In genomic region chr2:27548664-27549369, GRCm38 (mm10) we compare ENCODE assay signal across 33 mouse cellular contexts. TPM values are rescaled to one million over a fixed set of nuclear protein-coding genes. Genes with fewer than 3 reads are reported as not detected.
DNase-seq lines count a peak whose midpoint lies in the region; ATAC-seq and TF ChIP-seq lines count a peak whose summit lies in the region.
"Had no signal": no experiment of that assay in that cellular context is flagged by ENCODE, and none has a peak within 500 bp of the region (broad histone marks: within the 10 kb centered on the region; RNA-seq: fewer than 3 reads in every experiment).

No protein-coding gene starts in this region.

- H3K36me3 ChIP-seq in kidney, adult 2 months (ENCODE audit: control insufficient read depth, insufficient read depth, low read length), result no peaks in the 10 kb centered on the region
- H3K36me3 ChIP-seq in kidney, embryonic 14.5 days (ENCODE audit: control insufficient read depth, insufficient read depth, low read length), result no peaks in the 10 kb centered on the region
- no peaks in the 10 kb centered on the region for H3K36me3 ChIP-seq in midbrain, embryonic 11.5 days (ENCODE audit: control insufficient read depth, insufficient read depth, low read length)
- peaks cover 5% of the 10 kb centered on the region; the same call in 1 of the 2 replicates for H3K36me3 ChIP-seq in midbrain, embryonic 13.5 days
- H3K36me3 ChIP-seq: embryonic facial prominence, embryonic 12.5 days; forebrain, embryonic 15.5 days; heart, embryonic 12.5 days; limb, embryonic 12.5 days; midbrain, embryonic 15.5 days; neural tube, embryonic 15.5 days had no signal

- no peak overlapping the region for H3K4me2 ChIP-seq in kidney, embryonic 14.5 days (replicated peaks; ENCODE audit: low read depth, low read length)
- no peak overlapping the region for H3K4me2 ChIP-seq in midbrain, embryonic 11.5 days
- no peak overlapping the region for H3K4me2 ChIP-seq in midbrain, embryonic 13.5 days (replicated peaks)
- H3K4me2 ChIP-seq: embryonic facial prominence, embryonic 12.5 days; forebrain, embryonic 15.5 days; heart, embryonic 12.5 days; hindbrain, embryonic 14.5 days; limb, embryonic 12.5 days; liver, embryonic 13.5 days; midbrain, embryonic 15.5 days; neural tube, embryonic 15.5 days had no signal

- H3K4me1 ChIP-seq in kidney, adult 2 months (ENCODE audit: control insufficient read depth, insufficient read depth, low read length), result no peaks in the 10 kb centered on the region; the same call in 1 of the 2 replicates
- no peaks in the 10 kb centered on the region for H3K4me1 ChIP-seq in kidney, embryonic 14.5 days (ENCODE audit: control insufficient read depth, insufficient read depth, low read length)
- H3K4me1 ChIP-seq in midbrain, embryonic 11.5 days (ENCODE audit: control insufficient read depth, insufficient read depth, low read length), result no peaks in the 10 kb centered on the region
- H3K4me1 ChIP-seq in midbrain, embryonic 13.5 days (replicated peaks), result no peaks in the 10 kb centered on the region
- H3K4me1 ChIP-seq: forebrain, embryonic 10.5 days; forebrain, embryonic 15.5 days; midbrain, embryonic 15.5 days; neural tube, embryonic 15.5 days had no signal

- no peak overlapping the region for H3K9ac ChIP-seq in kidney, embryonic 14.5 days (ENCODE audit: low read depth, low read length)
- H3K9ac ChIP-seq in midbrain, embryonic 11.5 days (ENCODE audit: low read length), result no peak overlapping the region
- no peak overlapping the region for H3K9ac ChIP-seq in midbrain, embryonic 13.5 days (replicated peaks)
- H3K9ac ChIP-seq: embryonic facial prominence, embryonic 12.5 days; forebrain, embryonic 15.5 days; heart, embryonic 12.5 days; hindbrain, embryonic 14.5 days; limb, embryonic 12.5 days; liver, embryonic 13.5 days; midbrain, embryonic 15.5 days; neural tube, embryonic 15.5 days had no signal

- DNase-seq in kidney, adult 2 months, result peak; percentile 89
- DNase-seq in midbrain, embryonic 11.5 days (ENCODE audit: low spot score, missing footprints), result peak; percentile 69
- peak; percentile 71 to 77 for DNase-seq in kidney, postnatal 36 days
- no peak for DNase-seq in heart, postnatal 36 days
- DNase-seq: adrenal gland, postnatal 14 days; cerebellum, adult 11 months; cerebellum, adult 9-11 months; embryo, embryonic 11 days; gastrocnemius, adult 2 months; gastrocnemius, postnatal 36 days; heart, adult 2 months; liver, embryonic 13.5 days; lung, adult 2 months; lung, postnatal 10 days; retina, postnatal 1 day; right cerebral cortex, postnatal 14 days; thymus, adult 2 months; thymus, postnatal 36 days had no signal

- no peak overlapping the region for H3K4me3 ChIP-seq in kidney, adult 2 months (ENCODE audit: insufficient read depth, low read depth, low read length)
- H3K4me3 ChIP-seq in kidney, embryonic 14.5 days (ENCODE audit: low read length), result no peak overlapping the region
- H3K4me3 ChIP-seq in midbrain, embryonic 11.5 days (ENCODE audit: low read depth, low read length), result no peak overlapping the region
- H3K4me3 ChIP-seq in midbrain, embryonic 13.5 days (replicated peaks), result no peak overlapping the region
- H3K4me3 ChIP-seq: embryonic facial prominence, embryonic 12.5 days; forebrain, embryonic 10.5 days; forebrain, embryonic 15.5 days; gastrocnemius, adult 2 months; heart, adult 2 months; heart, embryonic 12.5 days; layer of hippocampus, adult 2 months; left cerebral cortex, adult 2 months; limb, embryonic 12.5 days; liver, embryonic 13.5 days; midbrain, embryonic 15.5 days; neural tube, embryonic 15.5 days had no signal

- no peak for TF ChIP-seq CTCF in kidney, adult 2 months (conservative IDR thresholded peaks at IDR 0.05; ENCODE audit: insufficient read depth, insufficient read length, low read depth, low read length)

- TF ChIP-seq POLR2A in kidney, adult 2 months (IDR thresholded peaks at IDR 0.05; ENCODE audit: low read depth, low read length), result no peak

- intact Hi-C loops in heart, postnatal 36 days (cut with DNase I), result no loop called here

- H3K9me3 ChIP-seq in kidney, embryonic 14.5 days (ENCODE audit: control insufficient read depth, low read length), result 0 out of 2 replicates have a peak, but pooled peaks cover 4% of the 10 kb centered on the region
- no peaks in the 10 kb centered on the region; the same call in 1 of the 2 replicates for H3K9me3 ChIP-seq in midbrain, embryonic 11.5 days (ENCODE audit: control insufficient read depth, low read length)
- peaks cover 2% of the 10 kb centered on the region; the same call in 1 of the 2 replicates for H3K9me3 ChIP-seq in midbrain, embryonic 13.5 days
- H3K9me3 ChIP-seq: embryonic facial prominence, embryonic 12.5 days; forebrain, embryonic 15.5 days; liver, embryonic 13.5 days; midbrain, embryonic 15.5 days; neural tube, embryonic 15.5 days had no signal

- 50% methylated on average over 1 of the region's 1 CpGs for whole genome bisulfite sequencing in kidney, adult 2 months
- 71% methylated on average over 1 of the region's 1 CpGs for WGBS in kidney, embryonic 14.5 days
- WGBS in midbrain, embryonic 11.5 days, result 89% methylated on average over 1 of the region's 1 CpGs
- WGBS in midbrain, embryonic 13.5 days, result 77% methylated on average over 1 of the region's 1 CpGs

- H3K27ac ChIP-seq in kidney, adult 2 months (ENCODE audit: insufficient read depth, low read depth, low read length), result peak overlapping the region; percentile 52
- no peak overlapping the region for H3K27ac ChIP-seq in kidney, embryonic 14.5 days (ENCODE audit: low read depth, low read length)
- H3K27ac ChIP-seq in midbrain, embryonic 11.5 days (ENCODE audit: low read depth, low read length), result no peak overlapping the region
- no peak overlapping the region for H3K27ac ChIP-seq in midbrain, embryonic 13.5 days
- H3K27ac ChIP-seq: embryonic facial prominence, embryonic 12.5 days; forebrain, embryonic 10.5 days; forebrain, embryonic 15.5 days; gastrocnemius, adult 2 months; heart, adult 2 months; hindbrain, embryonic 14.5 days; layer of hippocampus, adult 2 months; left cerebral cortex, adult 2 months; limb, embryonic 12.5 days; liver, embryonic 13.5 days; macrophage; midbrain, embryonic 15.5 days; neural tube, embryonic 15.5 days had no signal

- H3K27me3 ChIP-seq in kidney, adult 2 months (replicated peaks; ENCODE audit: control insufficient read depth, insufficient read depth, low read length), result no peaks in the 10 kb centered on the region
- H3K27me3 ChIP-seq in kidney, embryonic 14.5 days (ENCODE audit: control insufficient read depth, insufficient read depth, low read length), result no peaks in the 10 kb centered on the region
- no peaks in the 10 kb centered on the region for H3K27me3 ChIP-seq in midbrain, embryonic 11.5 days (ENCODE audit: control insufficient read depth, insufficient read depth, low read length)
- H3K27me3 ChIP-seq in midbrain, embryonic 13.5 days, result no peaks in the 10 kb centered on the region
- H3K27me3 ChIP-seq: embryonic facial prominence, embryonic 12.5 days; forebrain, embryonic 15.5 days; heart, embryonic 12.5 days; limb, embryonic 12.5 days; liver, embryonic 13.5 days; midbrain, embryonic 15.5 days; Patski had no signal

- ATAC-seq in kidney, embryonic 14.5 days (ENCODE audit: low FRiP score, low TSS enrichment), result no peak
- ATAC-seq in midbrain, embryonic 11.5 days (ENCODE audit: low FRiP score), result no peak
- no peak for ATAC-seq in midbrain, embryonic 13.5 days
- no peak for ATAC-seq in granulocyte monocyte progenitor cell, adult 5-6 weeks (replicated peaks; ENCODE audit: poor library complexity, severe bottlenecking)
- ATAC-seq: forebrain, embryonic 15.5 days; midbrain, embryonic 15.5 days; Patski had no signal

RNA-seq across cellular contexts. Expression of gene Wdr5, which starts 33.9 kb away (rescaled TPM):
- 28.7 and 29.7 TPM in 2 replicates for polyA plus RNA-seq in kidney, adult 2 months (2012; rRNA removed)
- 37.1 and 73.5 TPM in 2 replicates for polyA plus RNA-seq in kidney, embryonic 14.5 days (2014; fragmentation: Nextera tagmentation; extraction: Ambion mirVana)
- polyA plus RNA-seq in midbrain, embryonic 11.5 days (2014; fragmentation: Nextera tagmentation; extraction: Ambion mirVana), result 63.5 and 69.1 TPM in 2 replicates
- polyA plus RNA-seq in midbrain, embryonic 13.5 days (2015; fragmentation: Nextera tagmentation; extraction: Ambion mirVana), result 46.6 and 49.1 TPM in 2 replicates
- total RNA-seq in granulocyte monocyte progenitor cell, adult 5-6 weeks (2014; fragmentation: Nextera tagmentation), result 61.9 and 77.1 TPM in 2 replicates
- total RNA-seq in granulocyte monocyte progenitor cell, adult 5-6 weeks (2017), result 76.8 and 88.0 TPM in 2 replicates
- 10 to 100 TPM; 24.4 to 25.6 TPM for total RNA-seq in heart, postnatal 36 days (2021)

RNA-seq across cellular contexts. Expression of gene Brd3, which starts 41.4 kb away (rescaled TPM):
- 16.4 and 16.7 TPM in 2 replicates for polyA plus RNA-seq in kidney, adult 2 months (2012; rRNA removed)
- 134 and 147 TPM in 2 replicates for polyA plus RNA-seq in kidney, embryonic 14.5 days (2014; fragmentation: Nextera tagmentation; extraction: Ambion mirVana)
- polyA plus RNA-seq in midbrain, embryonic 11.5 days (2014; fragmentation: Nextera tagmentation; extraction: Ambion mirVana), result 168 and 189 TPM in 2 replicates
- 145 and 153 TPM in 2 replicates for polyA plus RNA-seq in midbrain, embryonic 13.5 days (2015; fragmentation: Nextera tagmentation; extraction: Ambion mirVana)
- 35.9 and 65.0 TPM in 2 replicates for total RNA-seq in granulocyte monocyte progenitor cell, adult 5-6 weeks (2014; fragmentation: Nextera tagmentation)
- 25.6 and 26.3 TPM in 2 replicates for total RNA-seq in granulocyte monocyte progenitor cell, adult 5-6 weeks (2017)
- 10 to 100 TPM; 33.1 to 33.9 TPM for total RNA-seq in heart, postnatal 36 days (2021)

Comparison
In these comparisons a context has a peak if more than half of its experiments do, and no peak if none do; other contexts are left out.
1. DNase-seq: peak in kidney, adult 2 months (single experiment), midbrain, embryonic 11.5 days (single experiment) and kidney, postnatal 36 days (2 of 2); none in heart, postnatal 36 days (0 of 2).